Mouse (Mus musculus) bone marrow macrophage, adult 2 months (primary cell): Measurements from ENCODE around the gene Ccdc88c.

Source experiments
- CTCF ChIP-seq: IDR thresholded peaks from 2 replicates; pipeline ENCODE4 v1.5.1; 2012; ENCODE audit warnings: low read depth, mild to moderate bottlenecking, low read length, moderate library complexity
- POLR2A ChIP-seq: IDR thresholded peaks from 2 replicates; pipeline ENCODE4 v1.6.1; 2012; ENCODE audit warnings: mild to moderate bottlenecking, low read depth, low read length, borderline replicate concordance

- no peak for TF ChIP-seq CTCF
- no peak for TF ChIP-seq POLR2A
These were observed 85.7 kb downstream of the Ccdc88c start for GRCm38 (mm10) chr12:100943146-100943545.
